Mouse (Mus musculus) layer of hippocampus, adult 11-12 months (tissue): ENCODE measurements around the gene Blvrb.
"Not testable (repeated sequence)": the region's sequence is repeated elsewhere in the genome, so short reads cannot be mapped to it uniquely, and the experiment has no call there.

Experiments
- DNase-seq: peaks from one replicate; pipeline ENCODE4 v3.0.0; 2022; ENCODE audit warnings: low spot score

Gene Blvrb

DNA sequence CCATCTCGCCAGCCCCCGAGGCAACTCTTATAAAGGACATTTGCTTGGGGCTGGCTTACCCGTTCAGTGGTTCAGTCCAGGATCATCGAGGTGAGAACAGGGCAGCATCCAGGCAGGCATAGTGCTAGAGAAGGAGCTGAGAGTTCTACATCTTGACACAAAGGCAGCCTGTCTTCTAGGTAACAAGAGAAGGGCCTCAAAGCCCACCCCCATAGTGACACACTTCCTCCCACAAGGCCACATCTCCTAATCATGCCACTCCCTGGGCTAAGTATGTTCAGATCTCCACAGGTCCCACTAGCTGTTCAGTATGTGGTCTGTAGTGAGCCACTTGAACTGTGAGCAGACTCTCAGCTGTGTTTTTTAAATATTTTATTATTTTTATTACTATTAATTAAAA lies 36.1 kb downstream of the Blvrb start:
- DNase-seq: no peak

DNA sequence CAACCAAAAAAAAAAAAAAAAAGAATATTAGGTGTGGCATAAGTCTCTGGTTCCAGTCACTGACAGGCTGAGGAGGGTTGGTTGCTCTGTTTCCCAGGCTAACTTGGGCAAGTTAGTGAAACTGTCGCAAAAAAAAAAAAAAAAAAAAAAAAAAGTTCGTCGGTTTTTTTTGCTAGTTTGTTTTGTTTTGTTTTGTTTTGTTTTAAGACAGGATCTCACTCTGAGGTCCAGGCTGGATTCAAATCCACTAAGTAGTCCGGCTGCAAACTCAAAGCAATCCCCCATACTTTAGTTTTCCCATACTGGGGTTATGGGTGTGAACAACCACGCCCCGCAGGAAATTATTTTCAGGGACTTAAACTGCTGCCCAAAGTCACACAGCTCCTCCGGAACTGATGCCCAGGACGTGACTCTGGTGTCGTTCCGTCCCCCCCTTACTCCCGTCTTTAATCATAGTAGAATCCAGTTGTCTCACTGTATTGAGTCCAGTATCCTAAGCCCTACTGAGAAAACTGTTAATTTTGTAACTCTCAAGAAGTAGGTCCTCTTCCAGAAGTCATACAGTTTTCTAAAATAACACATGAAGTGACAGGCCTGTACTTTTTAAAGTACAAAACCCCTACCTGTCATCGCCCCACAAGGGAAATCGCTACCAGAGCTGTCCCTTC lies 38.5 kb downstream of the Blvrb start:
- no peak for DNase-seq

DNA sequence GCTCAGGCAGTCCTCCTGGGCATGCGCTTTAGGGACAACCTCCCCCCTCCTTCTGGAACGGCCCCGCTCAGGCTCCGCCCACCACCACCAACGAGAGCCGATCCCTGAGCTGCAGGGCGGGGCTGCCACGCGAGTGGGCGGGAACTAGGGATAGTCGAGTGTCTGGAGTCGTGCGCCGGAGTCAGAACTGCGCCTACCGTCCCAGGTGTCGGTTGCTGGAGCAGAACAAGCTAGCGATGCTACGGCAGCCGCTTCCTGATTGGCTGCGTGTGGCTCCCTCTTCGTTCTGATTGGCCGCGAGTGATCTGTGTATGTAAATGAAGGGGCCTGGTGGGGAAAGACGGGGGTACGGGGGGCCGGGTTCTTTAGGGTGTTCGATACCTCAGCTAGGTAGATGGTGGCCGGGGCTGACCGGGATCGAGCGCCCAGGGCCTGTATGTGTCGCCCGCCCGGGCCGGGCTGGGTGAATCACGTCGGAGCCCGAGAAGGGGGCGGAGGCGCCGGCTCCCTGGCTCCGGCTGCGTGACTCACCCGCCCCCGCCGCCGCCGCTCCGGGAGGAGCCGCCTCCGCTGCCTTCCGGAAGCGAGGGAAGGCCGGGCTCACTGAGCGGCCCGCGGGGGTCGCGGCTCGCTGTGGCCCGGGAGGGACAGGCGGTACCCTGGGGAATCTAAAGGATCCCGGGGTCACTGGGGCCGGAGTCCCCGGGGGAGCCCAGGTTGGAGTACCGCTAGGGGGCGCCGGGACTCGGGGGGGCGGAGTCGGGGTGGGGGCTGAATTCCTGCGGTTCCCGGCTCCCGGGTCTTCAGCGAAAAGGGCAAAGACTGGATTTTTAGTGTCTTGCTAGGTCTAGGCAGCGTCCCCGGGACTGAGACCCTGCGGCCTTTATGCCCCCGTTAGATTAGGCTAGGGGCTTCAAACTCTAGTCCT lies 39.3 kb downstream of the Blvrb start, which contains the start of gene Sertad1:
Sertad1 (plus strand) TSS at position 141 of the 928 bp plus-strand sequence.
- peak; percentile 99 for DNase-seq

DNA sequence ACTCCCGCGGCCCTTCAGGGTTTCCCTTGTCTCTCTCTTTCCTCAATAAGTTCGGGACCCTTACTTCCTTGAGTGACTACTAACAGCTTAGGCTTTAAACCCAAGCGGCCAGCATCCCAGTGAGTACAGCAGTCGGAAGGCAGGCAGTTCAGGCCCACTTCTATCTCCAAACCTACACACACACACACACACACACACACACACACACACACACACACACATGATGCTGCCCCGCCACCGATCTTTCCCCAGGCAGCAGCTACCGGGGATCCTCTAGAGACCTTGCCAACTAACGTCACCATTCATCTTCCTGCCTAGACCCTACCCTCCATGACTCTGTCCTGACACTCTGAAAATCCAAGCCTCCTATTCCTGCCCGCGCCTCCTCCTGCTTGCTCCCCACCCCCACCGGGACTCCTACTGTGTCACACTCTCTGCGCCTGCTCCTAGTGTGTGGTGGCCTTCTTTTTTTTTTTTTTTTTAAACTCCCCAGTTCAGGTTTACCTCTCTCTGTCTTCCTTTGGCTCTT lies 40.0 kb downstream of the Blvrb start:
- DNase-seq: peak; percentile 61

DNA sequence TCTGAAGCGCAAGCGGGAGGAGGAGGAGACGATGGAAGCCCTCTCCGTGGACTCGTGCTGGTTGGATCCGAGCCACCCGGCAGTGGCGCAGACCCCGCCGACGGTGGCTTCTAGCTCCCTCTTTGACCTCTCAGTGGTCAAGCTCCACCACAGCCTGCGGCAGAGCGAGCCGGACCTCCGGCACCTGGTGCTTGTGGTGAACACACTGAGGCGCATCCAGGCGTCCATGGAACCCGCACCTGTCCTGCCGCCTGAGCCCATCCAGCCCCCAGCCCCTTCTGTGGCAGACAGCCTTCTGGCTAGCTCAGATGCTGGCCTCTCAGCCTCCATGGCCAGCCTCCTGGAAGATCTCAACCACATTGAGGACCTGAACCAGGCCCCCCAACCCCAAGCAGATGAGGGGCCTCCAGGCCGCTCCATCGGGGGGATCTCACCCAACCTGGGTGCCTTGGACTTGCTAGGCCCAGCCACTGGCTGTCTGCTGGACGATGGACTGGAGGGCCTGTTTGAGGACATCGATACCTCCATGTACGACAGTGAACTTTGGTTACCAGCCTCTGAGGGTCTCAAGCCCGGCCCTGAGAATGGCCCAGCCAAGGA lies 41.6 kb downstream of the Blvrb start:
- DNase-seq: no peak

DNA sequence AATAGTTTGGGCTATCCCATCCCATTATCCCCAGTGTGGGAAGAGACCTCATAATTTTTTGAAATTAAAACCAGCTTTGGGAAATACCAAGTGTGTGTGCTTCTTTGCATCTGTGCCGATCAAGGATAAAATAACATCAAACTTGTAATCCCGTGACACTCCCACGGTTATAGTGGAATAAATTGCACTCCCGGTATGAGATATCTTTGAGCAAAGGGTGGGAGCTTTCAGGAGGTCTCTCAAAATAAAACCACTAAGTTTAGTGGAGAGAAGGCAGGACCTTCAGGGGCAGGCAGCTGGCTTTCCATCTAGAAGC lies 42.4 kb downstream of the Blvrb start:
- no peak for DNase-seq

DNA sequence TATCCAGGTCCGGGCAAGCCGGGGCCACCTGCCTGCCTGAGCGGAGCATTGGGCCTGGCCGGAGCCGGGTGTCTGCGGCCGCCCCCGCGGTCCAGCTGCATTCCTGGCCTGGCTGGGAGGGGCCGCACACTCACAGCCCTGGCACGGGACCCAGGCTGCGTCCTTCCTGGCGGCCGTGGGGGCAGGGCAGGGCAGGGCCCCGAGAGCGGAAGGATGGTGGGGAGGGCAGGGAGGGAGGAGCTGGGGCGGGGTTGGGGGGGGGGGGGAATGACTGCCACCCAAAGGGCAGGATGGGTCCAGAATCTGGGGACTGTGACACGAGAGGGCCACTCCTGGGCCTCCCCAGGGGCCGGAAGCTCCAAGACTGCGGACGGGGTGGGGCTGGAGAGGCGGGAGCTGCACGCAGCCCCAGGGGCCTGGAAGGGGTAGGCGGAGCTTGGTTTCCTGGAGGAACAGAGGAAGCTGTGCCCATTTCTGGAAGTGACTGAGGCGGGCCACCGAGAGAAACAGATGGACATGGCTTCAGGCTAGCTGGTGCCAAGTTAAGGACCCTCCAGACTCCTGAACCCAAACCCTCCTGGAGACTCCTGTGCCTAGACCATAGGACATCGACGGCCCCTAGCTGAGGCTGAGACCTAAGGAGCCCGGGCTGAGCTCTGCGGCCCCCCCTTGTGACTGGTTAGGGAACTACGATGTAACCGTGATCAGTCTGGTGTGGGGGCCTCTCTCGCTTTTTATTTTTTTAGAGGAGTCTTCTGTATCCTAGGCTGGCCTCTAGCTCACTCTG lies 43.0 kb downstream of the Blvrb start:
- DNase-seq: peak; percentile 89

DNA sequence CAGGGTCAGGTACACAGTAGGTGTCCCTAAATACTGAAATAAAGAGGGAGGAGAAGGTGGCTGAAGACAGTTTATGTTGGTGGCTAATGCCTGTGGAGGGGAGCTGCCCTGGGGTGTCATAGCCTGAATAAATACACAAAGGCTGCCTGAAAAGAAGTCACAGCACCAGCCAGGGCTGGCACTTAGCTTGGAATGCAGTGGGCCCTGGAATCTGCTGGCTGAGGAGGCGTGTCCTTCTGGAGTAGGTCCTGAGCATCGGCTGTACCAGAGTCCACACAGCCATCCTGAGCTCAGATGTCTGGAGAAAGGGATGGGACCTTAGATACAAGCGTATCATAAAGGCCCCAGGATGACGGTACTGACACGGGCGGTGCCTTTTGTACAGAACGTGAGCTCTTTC lies 44.1 kb downstream of the Blvrb start:
- no peak for DNase-seq

DNA sequence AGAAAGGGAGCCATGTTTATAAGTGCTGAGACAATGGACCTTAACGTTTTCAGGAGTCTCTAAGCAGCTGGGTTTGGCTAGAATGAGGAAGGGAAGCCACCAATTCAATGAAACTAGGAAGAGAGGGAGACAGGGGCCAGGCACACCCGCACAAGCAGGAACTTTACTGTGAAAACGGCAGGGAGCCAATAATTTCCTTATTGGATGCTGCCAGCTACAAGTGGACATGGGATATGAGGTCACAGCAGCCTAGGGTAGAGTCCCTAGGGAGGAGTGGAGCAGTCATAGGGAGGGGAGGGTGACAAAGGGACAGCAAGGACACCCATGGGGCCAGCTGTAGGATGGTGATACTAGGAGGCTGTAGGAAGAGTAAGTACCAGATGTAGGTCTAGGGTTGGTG lies 45.2 kb downstream of the Blvrb start:
- DNase-seq: no peak

DNA sequence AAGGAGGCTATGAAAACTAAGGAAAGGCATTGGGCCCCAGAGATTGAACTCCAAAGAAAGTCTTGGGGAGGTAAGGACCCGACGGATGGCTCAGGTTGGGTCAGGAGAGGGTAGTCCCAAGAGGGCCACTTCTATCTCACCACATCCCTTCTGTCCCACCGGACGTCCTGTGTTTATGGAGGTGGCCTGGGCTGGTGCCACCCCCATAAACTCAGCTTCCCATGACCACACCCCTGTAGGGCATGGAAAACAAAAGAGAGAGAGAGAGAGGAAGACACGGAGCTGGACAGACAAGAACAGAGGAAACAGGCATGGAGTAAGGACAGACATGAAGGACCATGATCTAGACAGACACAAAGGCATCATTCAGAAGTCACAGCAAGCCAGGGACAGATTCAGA lies 45.7 kb downstream of the Blvrb start:
- DNase-seq: no peak

DNA sequence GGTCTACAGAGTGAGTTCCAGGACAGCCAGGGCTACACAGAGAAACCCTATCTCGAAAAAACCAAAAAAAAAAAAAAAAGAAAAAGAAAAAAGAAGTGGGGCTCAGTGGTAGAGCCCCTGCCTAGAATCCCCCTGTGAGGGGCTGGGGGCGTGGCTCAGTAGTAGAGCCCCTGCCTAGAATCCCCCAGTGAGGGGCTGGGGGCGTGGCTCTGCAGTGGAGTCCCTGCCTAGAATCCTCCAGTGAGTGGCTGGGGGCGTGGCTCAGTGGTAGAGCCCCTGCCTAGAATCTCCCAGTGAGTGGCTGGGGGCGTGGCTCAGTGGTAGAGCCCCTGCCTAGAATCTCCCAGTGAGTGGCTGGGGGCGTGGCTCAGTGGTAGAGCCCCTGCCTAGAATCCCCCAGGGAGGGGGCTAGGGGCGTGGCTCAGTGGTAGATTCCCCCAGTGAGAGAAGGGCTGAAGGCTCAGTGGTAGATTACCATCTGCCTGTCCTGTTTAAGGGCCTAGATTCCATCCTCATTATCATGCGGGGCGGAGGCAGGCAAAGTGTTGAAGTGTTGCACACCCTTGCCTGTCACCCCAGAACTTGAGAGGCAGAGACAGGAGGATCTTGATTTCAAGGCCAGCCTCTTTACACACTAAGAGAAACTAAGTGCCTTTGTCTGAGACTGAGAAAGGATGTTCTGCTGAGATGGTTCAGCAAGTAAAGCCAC lies 47.0 kb downstream of the Blvrb start:
- DNase-seq: not testable (repeated sequence)

DNA sequence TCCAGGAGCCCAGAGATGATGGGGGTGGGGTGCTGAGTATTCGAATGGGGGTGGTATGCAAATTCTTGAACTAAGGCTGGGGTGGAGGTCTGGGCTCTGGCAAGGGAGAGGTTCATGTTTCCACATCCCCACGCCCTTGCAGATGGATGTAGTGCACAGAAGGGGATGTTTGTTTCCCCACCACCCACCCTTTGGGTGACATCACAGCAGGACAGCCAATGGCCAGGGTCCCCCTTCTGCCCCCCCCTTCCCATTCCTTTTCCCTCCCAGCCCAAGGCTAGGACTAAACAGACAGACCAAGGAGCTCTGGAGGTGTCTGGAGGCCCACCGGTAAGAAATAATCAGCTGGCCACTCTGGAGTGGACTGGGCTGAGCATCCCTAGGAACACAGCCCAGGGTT lies 51.3 kb downstream of the Blvrb start, which contains the start of gene Prx:
Prx (plus strand) TSS at position 289 of the 400 bp plus-strand sequence.
- no peak for DNase-seq

DNA sequence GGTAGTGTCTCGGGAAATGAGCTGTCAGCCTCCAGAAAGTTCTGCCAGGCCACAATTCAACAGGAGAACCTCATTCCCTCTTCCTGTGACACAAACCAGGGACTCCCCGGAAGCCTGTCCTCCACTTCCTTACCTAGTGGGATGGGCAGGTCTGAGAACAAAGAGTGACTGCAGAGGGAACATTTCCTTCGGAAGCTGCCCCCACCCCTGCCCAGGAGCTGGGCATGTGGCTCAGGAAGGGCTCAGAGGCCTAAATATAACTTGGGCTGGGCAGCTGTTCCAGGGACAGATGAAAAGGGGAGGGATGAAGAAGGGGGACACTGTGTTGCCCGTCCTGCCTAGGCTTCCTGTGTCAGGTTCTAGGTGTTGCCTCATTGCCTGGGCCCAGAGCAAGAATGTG lies 53.8 kb downstream of the Blvrb start:
- DNase-seq: no peak

DNA sequence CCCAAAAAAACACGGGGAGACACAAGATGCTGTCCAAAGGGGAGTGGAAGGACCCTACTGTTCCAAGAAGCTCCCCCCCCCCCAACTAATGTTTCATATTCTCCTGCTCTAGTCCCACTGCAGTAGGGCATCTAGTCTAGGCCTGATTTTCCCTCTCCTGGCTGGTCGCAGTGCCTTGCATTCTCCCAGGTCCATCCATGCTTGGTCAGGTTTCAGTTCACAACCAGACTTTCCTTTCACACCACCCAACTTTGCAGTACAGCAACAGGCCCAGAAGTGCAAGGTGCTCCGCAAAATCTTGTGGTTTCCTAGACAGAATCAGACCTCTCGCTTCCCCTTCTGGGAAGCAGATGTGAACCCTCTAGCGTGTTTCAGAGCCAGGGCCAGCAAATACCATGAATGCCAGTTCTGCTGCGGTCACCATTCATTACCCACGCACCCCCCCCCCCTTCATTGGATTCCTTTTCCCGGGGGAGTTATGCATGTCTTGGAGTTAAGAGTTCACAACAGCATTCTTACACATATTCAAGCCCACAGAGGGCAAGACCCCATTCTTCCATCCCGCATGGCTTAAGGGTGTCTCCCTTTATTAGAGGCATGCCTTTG lies 59.1 kb downstream of the Blvrb start:
- DNase-seq: no peak

DNA sequence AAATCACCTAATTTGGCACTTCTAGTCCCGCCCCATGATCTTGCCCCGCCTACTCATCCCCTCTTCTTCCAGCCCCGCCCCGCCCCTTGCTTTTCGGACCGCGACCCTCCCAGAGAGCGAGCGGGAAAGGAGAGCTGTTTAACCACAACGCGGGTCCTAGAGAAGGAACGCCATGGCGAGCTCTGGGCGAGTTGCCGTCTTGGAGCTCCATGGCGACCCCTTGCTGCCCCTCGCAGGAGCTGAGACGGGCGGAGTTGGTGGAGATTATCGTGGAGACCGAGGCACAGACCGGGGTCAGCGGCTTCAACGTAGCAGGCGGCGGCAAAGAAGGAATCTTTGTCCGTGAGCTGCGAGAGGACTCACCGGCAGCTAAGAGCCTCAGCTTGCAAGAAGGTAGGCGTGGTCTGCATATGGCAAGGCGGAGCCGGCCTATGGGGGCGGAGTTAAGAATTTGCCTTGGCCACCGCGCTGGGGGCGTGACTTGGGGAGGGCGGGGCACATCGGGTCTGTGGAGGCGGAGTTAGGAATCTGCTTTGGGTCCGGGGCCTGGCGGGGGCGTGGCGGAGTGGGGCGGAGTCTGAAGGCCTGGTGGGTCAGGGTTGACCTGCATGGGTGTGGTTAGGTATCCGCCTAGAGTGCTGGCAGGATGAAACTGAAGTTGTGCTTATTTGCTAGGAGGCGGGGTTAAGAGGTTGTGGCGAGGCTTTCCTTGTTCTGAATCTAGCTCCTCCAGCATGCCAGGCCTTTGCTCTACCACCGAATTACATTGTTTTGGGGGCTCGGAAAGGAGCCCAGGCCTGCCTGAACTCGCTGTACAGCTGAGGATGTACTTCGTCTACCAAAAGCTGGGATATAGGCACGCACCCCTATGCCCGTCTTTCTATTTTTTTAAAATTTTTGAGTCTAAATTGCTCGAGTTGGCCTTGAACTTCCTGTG lies 60.2 kb downstream of the Blvrb start:
- peak; percentile 93 for DNase-seq

DNA sequence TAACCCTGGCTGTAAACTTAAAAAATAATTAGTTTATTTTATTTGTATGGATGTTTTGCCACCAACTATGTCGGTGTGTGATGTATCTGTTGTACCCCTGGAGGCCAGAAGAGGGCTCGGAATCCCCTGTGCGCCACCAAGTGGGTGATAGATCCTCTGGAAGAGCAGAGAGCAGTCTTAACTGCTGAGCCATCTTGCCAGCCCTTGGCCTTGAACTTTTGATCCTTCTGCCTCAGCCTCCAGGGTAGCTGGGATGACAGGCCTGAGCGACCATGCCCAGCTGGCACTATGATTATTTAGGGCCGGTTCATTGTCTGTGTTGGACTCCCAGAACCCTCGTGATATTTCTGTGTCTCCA lies 60.8 kb downstream of the Blvrb start:
- peak; percentile 60 for DNase-seq

DNA sequence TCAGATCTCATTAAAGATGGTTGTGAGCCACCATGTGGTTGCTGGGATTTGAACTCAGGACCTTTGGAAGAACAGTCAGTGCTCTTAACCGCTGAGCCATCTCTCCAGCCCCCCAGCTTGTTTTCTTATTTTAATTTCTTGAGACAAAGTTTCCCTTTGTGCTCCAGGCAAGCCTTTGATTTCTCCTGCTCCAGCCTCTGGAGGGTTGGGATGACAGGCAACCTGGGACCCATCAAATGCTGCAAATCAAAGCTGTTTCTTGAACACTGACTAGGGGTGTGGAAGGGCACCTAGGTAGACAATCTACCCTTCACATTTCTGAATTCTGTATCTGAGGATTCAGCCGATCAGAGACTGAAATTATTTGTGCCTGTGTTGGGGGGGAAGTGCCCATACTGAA lies 63.0 kb downstream of the Blvrb start:
- DNase-seq: no peak

DNA sequence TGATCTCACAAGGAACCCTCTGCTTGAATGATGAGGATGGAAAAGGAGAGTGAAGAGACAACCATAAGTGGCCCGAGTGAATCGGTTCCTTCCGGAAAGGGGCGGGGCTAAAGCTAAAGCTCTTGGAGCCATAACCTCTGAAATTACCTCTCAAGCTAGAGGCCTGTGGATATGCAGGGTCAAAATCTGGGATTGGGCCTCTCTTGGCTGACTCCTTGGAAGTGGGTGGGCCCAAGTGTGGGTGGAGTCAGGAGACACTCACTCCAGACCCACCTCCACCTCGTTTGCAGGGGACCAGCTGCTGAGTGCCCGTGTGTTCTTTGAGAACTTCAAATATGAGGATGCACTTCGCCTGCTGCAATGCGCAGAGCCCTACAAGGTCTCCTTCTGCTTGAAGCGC lies 67.2 kb downstream of the Blvrb start:
- DNase-seq: no peak
